Mouse (Mus musculus) central nervous system, embryonic 14 days (tissue): Measurements from ENCODE around the gene Gm4744. TPM values are rescaled to one million over a fixed set of nuclear protein-coding genes. Genes with fewer than 3 reads are reported as not detected.

Experiments
- polyA plus RNA-seq: library from polyadenylated mRNA; depleted of rRNA; stranded (reverse); fragments of >200 nt; gene quantifications from 2 replicates; pipeline ENCODE4 v1.2.3, GENCODE M21; 2012; rRNA removed

Gene Gm4744
- not detected in 2 replicates for polyA plus RNA-seq

GRCm38 (mm10) chr6:40951770-40952169, at the start of gene Gm4744:
TSS of gene Gm4744 (minus strand) at chr6:40951870.

GRCm38 (mm10) chr6:40999379-40999778, 47.7 kb upstream of the Gm4744 start, which contains the start of gene Gm2663:
TSS of gene Gm2663 (minus strand) at chr6:40999479.

GRCm38 (mm10) chr6:40964454-40964853, 12.8 kb upstream of the Gm4744 start, which contains the start of gene 1810009J06Rik:
TSS of gene 1810009J06Rik (plus strand) at chr6:40964754.

GRCm38 (mm10) chr6:40940457-40940856, 11.2 kb downstream of the Gm4744 start, which contains the start of gene 1700074P13Rik:
TSS of gene 1700074P13Rik (minus strand) at chr6:40940557.

GRCm38 (mm10) chr6:40900287-40900686, 51.4 kb downstream of the Gm4744 start, which contains the start of gene Prss58:
TSS of gene Prss58 (minus strand) at chr6:40900387.

Other genes starting within 250 kb of the Gm4744 start
- not detected in 2 replicates for gene Moxd2, start 64.4 kb downstream of the Gm4744 start, polyA plus RNA-seq
- gene Prss58, start 51.5 kb downstream of the Gm4744 start, polyA plus RNA-seq, result not detected in 2 replicates
- gene 1700074P13Rik, start 11.3 kb downstream of the Gm4744 start, polyA plus RNA-seq, result not detected in 2 replicates
- gene 1810009J06Rik, start 12.9 kb upstream of the Gm4744 start, polyA plus RNA-seq, result not detected in 2 replicates
- not detected in 2 replicates for gene Gm2663, start 47.6 kb upstream of the Gm4744 start, polyA plus RNA-seq
- not detected in 2 replicates for gene 2210010C04Rik, start 83.6 kb upstream of the Gm4744 start, polyA plus RNA-seq